Mouse (Mus musculus) adrenal gland, postnatal 10 days (tissue): Measurements from ENCODE around the gene Cryaa. TPM values are rescaled to one million over a fixed set of nuclear protein-coding genes. Genes with fewer than 3 reads are reported as not detected.
A peak's percentile ranks its signal among the peaks of the same experiment; 100 is the strongest.

Experiments used
- DNase-seq: peaks from one replicate; pipeline ENCODE4 v3.0.0; 2021; ENCODE audit warnings: mixed read lengths
- long read RNA-seq, 2 experiments: library from polyadenylated mRNA; stranded (forward); transcript quantifications; one replicate each; pipeline ENCODE4 v2.0.0; 2021
- total RNA-seq, 2 experiments: library from RNA; stranded (reverse); gene quantifications; 2 replicates each; pipeline ENCODE4 v1.2.3; 2021

Cryaa gene
- total RNA-seq: not detected
- long read RNA-seq, experiment 1: 0 reads
- long read RNA-seq, experiment 2: 0 reads

DNA sequence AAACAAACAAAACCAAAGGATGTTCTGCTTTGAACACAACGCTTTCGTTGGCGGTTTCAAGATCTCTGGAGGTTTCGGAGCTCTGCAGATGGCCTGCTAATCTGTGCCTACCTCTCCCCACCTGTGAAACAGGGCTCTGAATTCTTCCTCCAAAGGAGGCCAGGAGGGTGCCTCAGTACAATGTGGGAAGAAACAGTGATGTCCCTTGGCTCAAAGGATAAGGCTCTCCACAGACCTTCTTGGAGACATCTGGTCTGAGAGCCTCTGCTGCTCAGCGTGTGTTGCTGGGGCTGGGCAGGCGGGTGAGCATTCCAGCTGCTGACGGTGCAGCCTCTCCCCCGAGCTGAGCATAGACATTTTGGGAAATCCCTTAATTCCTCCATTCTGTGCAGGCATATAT, at the start of gene Cryaa:
Cryaa (plus strand) TSS at position 301 of the 400 bp plus-strand sequence.
- DNase-seq: no peak

DNA sequence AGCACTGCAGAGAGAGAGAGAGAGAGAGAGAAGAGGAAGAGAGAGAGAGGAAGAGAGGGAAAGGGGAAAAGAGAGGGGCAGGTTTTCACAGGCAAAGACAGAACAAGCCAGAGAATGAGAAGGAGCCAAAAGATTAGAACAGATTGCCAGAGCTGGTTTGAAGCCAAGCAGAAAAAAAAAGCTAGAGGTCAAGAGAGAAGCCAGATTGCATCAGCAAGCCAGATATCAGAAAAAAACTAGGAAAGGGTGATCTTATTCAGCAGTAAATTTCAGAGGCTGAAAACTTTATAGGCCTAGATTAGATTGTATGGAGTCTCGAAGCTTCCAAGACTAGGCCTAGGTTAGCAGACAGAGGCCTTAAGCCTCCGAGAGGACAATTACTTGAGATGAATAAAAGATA, 49.6 kb upstream of the Cryaa start:
- DNase-seq: no peak

DNA sequence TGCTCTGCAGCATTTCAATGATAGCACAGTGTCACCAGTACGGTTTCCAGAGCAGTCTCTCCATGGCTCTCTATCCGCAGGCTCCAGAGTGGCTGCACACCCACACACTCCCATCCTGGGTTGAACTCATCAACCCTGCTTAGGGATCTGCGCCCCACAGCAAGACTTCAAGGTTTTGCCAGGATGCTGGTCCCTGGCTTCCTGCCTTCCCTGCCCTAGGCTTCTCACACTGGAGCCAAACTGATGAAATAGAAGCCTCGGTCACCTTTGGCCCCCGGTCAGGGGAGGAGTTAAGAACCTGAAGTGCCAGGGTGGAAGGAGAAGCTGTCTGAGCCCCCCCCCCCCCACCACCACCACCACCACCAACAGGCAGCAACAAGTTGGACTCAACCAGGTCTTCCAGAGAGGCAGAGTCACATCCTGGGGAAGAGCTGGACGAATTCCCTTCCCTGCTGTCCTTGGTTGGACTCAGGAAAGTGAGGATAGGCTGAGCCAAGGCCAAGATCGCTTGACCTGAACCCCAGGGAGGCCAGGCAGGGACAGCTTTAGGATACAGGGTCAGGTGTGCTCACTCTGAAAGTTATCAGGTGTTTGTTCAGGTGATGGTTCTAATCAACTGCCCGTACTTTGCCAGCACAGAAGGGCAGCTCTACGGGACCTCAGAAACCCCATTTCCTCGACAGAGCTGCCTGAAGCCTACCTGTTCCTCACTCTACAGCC, 46.4 kb upstream of the Cryaa start:
- DNase-seq: no peak

DNA sequence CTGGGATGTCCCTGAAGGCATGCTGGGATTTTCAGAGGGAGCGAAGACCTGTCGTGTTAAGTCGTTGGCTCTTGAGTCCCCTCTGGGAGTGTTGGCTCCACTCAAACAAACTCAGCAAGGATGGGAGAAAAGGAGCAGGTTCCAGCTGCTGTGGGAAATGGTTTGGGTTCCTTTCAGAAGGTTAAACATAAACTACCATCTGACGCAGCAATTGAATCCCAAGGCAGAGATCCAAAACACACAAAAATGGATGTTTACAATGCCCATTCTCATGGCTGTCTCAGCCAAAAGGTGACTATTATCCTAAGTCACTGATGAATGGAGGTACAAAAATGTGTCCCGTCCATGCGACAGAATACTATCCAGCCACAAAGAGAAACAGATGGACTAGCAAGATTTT, 44.6 kb upstream of the Cryaa start:
- DNase-seq: no peak

DNA sequence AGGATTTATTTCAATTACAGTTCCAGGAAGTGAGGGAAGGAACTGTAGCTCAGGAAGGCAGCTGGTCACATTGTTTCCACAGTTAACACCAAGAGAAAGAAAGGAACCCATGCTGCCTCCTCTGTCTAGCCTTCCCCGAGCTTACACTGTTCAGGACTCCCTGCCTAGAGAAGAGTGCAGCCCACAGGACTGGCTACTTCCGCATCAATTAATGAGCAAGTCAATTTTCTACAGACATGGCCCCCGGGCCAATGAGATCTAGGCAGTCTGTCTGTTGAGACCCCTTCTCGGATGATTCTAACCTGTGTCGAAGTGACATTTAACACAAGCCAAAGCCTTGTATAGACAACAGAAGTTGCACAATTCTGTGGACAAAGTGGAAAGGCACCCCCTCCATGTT, 42.7 kb upstream of the Cryaa start:
- DNase-seq: no peak

DNA sequence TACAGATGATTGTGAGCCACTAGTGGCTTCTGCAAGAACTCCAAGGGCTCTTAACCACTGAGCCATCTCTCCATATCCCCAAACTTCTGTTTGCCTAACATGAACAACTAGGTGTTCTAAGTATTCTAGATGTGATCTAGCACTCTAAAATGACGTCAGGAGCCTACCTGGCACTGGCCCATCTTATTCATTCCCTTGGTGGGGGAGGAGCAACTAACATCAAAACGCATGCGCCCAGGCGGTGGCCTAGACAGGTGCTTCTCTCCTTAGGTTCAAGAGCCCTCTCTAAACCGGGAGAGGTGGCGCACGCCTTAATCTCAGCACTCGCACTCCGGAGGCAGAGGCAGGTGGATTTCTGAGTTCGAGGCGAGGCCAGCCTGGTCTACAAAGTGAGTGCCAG, 41.8 kb upstream of the Cryaa start:
- no peak for DNase-seq

DNA sequence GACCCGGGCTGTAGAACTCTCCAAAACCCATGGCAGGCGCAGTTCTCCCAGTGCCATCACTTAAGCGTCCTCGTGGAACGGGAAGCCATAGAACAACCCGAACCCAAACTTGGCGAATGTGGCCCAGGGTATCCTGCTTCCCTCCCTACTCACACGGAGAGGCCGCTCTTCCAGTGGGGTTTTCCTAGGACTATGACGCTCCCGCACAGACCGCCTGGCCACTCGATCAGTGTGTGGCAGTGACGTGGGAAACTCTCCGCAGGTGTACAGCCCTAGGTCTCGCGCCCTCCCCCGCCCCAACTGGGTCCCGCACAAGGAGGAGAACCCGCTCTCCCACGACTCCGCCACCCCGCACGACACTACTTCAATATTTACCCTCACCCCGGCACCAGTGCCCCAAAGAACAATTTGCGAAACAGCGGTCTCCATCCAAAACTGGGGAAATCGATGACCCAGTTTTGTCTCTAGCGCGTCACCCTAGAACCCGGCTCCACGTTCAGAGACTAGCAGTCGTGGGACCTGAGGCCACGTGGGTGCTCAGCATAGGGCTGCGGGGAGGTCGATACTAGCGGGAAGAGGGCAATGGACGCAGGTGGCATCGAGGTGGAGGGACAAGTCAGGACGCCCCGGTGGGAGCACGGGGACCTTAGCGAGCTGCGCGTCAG, 41.2 kb upstream of the Cryaa start:
- DNase-seq: peak; percentile 19

DNA sequence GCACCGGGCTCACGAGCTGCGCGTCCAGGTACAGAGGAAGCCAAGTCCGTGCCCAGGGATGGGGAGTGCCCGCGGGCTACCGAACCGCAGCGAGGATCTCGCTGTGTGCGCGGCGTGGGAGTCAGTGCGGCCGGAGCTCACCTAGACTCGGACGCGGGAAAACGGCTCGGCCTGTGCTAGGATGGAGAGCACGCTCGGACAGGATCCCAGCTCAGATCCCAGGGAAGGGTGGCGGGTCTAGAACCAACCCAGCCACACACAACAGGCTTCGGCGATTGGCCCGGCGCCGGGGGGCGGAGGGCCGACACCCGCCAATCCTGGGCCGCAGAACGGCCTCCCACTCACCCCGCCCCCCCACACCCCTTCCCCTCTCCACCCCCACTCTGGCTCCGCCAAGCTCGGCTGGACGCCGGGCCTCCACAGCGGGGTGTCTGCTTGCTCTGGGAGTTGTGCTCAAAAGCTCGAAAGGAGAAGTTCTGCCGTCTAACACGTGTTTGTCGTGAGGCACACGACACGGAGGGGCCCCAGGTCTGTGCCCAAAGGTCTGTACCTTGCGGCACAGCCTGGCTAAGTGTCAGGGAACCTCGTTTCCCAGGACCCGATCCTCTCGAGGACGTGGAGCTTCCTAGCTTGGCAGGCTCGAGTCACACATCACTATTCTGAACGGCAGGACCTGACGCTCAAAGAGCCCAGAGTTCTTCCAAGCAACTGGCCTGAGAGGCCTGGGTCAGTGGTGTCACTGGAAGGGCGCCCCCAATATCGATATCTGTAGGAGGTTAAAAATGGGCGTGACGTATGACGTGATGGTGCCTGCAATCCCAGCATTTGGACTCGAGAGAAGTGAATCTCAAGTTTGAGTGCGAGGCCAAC, 40.4 kb upstream of the Cryaa start, which contains the start of gene Cbs:
Cbs (minus strand) TSS at position 297 of the 870 bp plus-strand sequence.
- DNase-seq: peak; percentile 89

DNA sequence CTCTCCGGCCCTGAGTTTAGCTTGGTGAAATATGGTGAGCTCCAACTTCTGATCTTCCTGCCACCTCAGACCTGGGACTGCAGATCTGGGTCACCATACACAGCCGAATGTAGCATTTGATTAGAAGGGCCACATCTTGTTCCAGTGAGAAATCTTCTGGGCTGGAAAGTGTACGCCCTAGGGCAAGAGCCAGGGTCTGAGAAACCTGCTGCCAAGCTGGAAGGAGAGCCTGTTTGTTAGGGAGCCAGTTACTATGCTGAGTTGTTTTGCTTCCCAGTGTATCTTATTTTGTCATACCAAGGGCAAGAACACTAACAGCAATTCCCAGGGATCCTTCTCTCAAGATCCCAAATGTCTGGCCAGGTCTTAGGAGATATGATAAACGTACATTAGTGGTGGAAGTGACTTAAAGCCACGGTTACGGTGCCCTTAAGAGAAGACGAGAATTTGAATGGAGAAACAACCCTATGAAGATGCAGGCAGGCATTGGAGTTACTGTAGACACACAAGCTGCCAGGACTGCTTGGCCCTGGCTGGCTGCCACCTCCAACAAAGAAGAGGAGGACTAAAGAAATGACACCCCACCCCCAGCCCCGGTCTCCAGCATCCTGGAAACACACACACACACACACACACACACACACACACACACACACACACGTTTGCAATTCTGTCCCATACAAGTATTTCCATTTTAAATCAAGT, 39.6 kb upstream of the Cryaa start:
- DNase-seq: peak; percentile 62

DNA sequence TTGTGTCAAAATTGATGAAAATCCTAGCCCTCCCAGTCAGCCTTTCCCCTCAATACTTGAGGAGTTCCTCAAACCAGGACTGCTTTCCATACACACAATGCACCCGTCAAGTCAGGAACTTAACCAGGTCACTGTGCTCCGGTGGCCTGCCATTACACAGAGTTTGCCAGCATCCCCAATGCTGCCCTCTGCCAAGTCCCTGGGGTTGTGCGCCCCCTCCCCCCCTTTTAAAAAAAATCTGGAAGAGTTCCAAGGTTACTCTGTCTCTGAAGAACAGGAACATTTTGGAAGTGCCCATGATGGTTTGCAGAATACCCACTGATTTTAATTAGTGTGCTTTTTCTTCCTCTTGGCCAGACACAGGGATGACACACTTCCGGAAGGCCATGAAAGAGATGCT, 38.0 kb upstream of the Cryaa start:
- DNase-seq: peak; percentile 43

DNA sequence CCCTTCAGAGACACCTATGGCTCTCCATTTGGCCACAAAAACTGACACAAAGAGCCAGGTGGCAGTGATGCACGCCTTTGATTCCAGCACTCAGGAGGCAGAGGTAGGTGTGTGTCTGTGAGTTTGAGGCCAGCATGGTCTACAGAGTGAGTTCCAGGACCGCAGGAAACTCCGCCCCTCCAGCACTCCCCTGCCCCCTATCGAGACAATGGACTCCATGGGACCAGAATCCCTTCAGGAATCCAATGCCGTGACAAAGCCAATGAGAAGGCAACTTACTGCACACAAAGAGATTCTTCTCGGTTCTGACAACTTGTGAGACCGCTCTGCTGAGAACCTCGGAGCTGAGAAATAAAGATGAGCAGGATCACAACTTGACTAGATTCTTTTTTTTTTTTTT, 35.3 kb upstream of the Cryaa start:
- no peak for DNase-seq

DNA sequence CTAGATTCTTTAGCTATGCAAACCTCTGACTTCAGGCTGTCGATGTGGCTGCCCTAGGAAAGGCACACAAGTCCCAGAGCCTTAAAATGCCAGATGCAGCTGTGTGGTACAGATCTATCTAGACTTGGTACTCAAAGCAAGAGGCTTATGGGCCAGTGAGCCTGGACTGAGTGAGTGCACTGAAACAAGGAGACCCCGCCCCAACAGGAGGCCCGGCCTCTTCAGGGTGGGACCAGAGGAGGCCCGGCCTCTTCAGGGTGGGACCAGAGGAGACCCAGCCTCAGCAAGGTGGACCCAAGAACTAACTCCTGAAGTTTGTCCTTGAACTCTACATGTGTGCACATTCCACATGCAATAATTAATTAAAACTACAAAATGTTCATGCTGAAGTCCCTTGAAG, 34.7 kb upstream of the Cryaa start:
- DNase-seq: no peak

DNA sequence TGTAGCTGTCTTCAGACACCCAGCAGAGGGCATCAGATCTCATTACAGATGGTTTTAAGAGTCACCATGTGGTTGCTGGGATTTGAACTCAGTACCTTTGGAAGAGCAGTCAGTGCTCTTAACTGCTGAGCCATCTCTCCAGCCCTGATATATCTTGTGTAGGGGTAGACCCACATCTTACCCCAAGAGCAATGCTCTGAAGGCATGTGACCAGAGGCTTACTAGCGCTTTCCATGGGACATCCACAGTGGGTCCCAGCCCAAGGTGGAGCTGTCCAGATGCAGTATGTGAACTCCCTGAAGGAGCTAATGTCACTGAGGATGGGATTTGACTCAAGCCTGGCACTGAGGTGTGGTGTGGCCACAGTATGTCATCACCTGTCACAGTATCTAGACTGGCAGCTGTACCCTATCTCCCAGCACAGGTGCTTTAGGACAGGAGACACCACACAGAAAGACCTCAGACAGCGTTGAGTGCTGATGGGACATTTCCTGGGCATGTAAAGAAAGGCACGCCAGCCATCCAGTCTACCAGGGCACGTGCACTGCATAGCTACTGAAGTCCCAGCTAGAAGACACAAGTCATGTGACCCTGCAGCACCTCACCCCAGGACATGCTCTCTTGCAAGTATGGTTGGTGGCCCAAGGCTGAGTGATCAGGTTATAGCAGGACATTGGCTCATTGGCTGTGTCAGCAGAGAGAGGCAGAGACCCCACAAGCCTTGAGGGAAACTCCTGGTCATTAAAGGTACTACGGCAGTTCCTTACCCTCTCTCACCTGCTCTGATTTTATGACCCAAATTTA, 31.2 kb upstream of the Cryaa start:
- DNase-seq: no peak

DNA sequence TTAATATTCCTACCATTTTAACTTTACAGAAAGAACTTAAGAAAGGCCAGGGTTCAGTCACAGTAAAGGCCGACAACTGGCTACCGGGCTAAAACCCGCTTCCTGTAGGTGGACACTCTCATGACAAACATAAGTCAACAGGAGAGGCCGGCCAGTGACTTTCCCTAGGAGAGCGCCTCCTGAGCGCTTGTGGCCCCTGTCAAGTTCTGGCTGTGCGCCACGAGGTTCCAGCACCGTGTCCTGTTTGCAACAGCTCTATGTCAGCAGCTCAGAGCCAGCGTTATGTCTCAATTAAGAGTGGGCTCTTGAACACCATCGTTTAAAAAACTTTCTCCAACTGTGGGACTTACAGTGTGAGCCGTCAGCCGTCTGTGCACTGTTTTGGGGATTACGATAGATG, 25.5 kb upstream of the Cryaa start:
- no peak for DNase-seq

DNA sequence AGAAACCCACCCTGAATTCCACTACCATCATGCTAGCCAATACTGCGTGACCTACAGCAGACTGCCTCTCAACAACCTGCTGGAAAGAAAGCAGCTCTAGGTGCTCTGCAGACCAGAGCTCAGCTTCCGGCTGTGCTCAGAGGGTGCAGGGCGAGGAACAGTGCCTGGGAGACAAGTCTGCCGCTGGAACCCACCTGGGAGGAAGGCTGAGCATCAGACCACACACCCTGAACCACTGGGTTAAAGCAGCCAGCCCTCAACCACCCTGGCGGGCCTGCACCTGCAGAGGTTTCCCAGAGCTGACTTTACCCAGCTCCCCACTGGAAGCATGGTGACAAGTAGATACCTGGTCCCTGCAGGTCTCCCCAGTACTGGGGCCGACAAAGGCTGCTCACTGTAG, 24.3 kb upstream of the Cryaa start:
- no peak for DNase-seq

DNA sequence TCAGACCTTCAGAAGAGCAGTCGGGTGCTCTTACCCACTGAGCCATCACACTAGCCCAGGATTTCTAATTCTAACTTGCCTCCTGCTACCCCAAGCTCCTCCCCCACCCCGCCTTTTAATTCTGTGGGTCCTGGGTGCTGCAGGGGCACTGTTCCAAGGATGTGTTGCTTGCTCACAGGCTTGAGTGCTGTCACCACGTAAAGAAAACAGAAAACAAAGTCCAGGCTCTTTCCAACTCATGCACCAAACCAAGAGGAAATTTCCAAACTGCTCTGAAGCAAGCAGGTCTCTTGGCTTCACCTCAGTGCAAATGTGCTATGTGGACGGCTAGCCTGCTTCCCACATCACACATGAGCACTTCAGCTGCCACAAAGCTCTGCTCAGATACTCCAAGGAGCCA, 22.2 kb upstream of the Cryaa start:
- no peak for DNase-seq

DNA sequence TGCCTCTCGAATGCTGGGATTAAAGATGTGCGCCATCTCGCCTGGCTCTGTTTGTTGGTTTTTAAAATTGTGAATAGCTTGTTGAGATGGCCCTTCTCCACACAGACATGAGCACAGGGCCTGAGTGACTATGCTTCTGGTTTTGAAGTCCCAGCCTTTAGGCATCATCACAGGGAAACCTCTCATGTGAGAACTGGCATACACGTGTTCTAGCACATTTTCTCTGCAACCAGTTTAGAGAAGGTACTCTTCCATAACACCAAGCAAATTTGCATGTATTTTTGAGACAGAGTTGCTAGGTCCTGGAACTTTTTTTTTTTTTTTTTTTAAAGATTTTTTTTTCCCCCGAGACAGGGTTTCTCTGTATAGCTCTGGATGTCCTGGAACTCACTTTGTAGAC, 20.9 kb upstream of the Cryaa start:
- DNase-seq: no peak

DNA sequence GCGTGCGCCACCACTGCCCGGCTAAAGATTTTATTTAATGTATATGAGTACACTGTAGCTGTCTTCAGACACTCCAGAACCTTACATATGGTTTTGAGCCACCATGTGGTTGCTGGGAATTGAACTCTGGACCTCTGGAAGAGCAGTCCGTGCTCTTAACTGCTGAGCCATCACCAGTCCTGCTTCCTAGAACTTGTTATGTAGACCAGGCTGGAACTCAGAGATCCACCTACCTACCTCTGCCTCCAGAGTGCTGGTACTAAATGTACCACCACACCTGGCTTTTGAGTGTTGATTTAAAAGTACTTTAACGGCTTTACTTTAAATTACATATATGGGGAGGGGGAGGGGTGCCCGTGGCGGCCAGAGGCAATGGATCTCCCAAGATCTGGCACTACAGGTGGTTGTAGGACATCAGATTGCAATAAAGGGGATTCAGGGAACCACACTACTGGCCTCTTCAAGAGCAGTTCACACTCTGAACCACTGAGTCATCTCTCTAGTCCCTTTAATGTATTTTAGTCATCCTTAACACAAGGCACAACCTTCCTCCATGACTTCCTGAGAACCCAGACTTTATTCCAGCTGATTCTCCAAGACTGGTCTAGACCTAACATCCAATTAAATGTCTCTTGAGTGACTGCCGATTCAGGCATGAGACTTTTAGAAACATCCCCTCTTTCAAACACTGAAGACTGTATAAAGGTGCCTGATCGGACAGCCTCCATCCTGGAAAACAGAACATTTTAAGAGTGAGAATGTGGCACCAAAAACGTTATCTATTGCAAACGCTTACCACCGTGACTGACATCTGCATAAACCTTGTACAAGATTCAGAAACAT, 20.2 kb upstream of the Cryaa start:
- DNase-seq: no peak

DNA sequence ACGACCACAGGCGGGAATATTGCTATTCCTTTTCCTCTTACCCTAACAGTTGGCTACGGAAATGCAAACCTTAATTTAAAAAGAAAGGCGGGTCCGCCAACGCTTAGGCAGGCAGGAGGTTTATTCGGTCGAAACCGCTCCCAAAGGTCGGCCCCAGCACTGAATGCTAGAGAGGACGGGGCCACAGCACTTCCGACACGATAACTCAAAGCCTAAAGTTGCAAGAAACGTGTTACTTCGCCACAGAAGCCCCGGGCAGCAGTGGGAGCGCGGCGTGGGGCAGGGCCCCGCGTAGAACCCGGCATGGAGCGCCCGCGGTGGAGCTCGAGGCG, 19.5 kb upstream of the Cryaa start:
- DNase-seq: no peak

DNA sequence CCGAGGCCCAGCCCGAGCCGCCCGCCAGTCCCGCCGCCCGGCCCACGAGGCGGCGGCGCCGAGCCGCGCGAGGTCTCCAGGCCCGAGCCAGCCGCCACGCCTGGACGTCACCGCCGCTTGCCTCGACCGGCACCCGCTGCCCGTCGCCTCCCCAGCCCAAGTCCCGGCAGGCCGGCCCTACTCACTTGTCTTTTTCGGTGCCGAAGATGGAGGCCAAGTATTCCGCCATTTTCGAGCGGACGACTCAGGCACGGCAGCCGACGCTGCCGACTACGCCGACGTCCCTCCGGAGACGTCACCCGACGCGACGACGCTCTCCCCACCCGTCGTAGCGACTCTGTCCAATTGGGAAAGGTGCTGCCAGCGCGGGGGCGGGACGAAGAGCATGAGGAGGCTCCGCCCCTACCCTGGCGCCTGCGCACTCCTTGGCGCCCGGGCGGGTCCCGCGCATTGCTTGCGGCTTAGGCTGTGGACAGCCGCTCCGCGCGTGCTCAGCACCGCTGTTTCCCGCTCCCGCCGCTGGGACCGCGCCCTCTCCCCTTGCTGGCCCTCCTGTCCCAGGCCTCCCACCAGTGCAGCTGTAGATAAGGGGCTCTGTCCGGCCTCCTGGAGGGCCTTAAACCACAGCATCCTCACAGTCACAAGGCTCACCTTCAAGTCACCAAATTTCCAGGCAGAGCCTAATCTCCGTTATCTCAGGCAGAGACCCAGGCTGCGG, 19.0 kb upstream of the Cryaa start, which contains the start of gene U2af1:
U2af1 (minus strand) TSS at position 425 of the 718 bp plus-strand sequence.
- peak; percentile 98 for DNase-seq
